Mouse (Mus musculus) intestine, embryonic 16.5 days (tissue): ENCODE measurements around the gene Trio. TPM values are rescaled to one million over a fixed set of nuclear protein-coding genes. Genes with fewer than 3 reads are reported as not detected.

Source experiments
- ATAC-seq: fragments of 200-750 bp; cut with Nextera tagmentation; 2 replicates; pipeline ENCODE4 v1.8.0; 2017; ENCODE audit warnings: moderate TSS enrichment, moderate library complexity
- H3K27ac ChIP-seq: fragments of 300-500 bp; sonication (generic); 2 replicates; pipeline ENCODE4 v1.5.1; 2014; ENCODE audit warnings: mild to moderate bottlenecking, low read length
- H3K27me3 ChIP-seq: fragments of 300-500 bp; sonication (generic); replicated peaks from 2 replicates; pipeline ENCODE4 v1.6.1; 2014; ENCODE audit warnings: low read length, control low read depth, mixed read lengths; ENCODE audit not compliant: control insufficient read depth, insufficient read depth
- H3K36me3 ChIP-seq: fragments of 300-500 bp; sonication (generic); 2 replicates; pipeline ENCODE4 v1.6.1; 2014; ENCODE audit warnings: low read length, control low read depth; ENCODE audit not compliant: control insufficient read depth, insufficient read depth
- H3K4me1 ChIP-seq: fragments of 300-500 bp; sonication (generic); 2 replicates; pipeline ENCODE4 v1.6.1; 2014; ENCODE audit warnings: low read length, control low read depth, mixed read lengths; ENCODE audit not compliant: control insufficient read depth, insufficient read depth
- H3K4me2 ChIP-seq: fragments of 300-500 bp; sonication (generic); 2 replicates; pipeline ENCODE4 v1.6.1; 2014; ENCODE audit warnings: low read depth, low read length, control low read depth
- H3K4me3 ChIP-seq: fragments of 300-500 bp; sonication (generic); 2 replicates; pipeline ENCODE4 v1.5.1; 2014; ENCODE audit warnings: mild to moderate bottlenecking, low read length
- H3K9ac ChIP-seq: fragments of 300-500 bp; sonication (generic); 2 replicates; pipeline ENCODE4 v1.6.1; 2014; ENCODE audit warnings: low read depth, low read length
- H3K9me3 ChIP-seq: fragments of 300-500 bp; sonication (generic); 2 replicates; pipeline ENCODE4 v1.6.1; 2016; ENCODE audit warnings: low read length, control low read depth; ENCODE audit not compliant: control insufficient read depth
- WGBS: fragments of 180-500 bp; shearing (Covaris S2); extraction: QIAGEN DNeasy Blood & Tissue Kit; methylation state at CpG from one replicate; pipeline ENCODE4 v1.1.7; 2014; 5-methylcytosine and 5-hydroxymethylcytosine counted together
- polyA plus RNA-seq: library from polyadenylated mRNA; unstranded; fragments of >200 nt; fragmentation: Nextera tagmentation; extraction: Ambion mirVana; gene quantifications from 2 replicates; pipeline ENCODE4 v1.2.1, GENCODE M21; 2015

Trio gene
- polyA plus RNA-seq, 1 experiment from 2014 or later, result 13.4 TPM

DNA sequence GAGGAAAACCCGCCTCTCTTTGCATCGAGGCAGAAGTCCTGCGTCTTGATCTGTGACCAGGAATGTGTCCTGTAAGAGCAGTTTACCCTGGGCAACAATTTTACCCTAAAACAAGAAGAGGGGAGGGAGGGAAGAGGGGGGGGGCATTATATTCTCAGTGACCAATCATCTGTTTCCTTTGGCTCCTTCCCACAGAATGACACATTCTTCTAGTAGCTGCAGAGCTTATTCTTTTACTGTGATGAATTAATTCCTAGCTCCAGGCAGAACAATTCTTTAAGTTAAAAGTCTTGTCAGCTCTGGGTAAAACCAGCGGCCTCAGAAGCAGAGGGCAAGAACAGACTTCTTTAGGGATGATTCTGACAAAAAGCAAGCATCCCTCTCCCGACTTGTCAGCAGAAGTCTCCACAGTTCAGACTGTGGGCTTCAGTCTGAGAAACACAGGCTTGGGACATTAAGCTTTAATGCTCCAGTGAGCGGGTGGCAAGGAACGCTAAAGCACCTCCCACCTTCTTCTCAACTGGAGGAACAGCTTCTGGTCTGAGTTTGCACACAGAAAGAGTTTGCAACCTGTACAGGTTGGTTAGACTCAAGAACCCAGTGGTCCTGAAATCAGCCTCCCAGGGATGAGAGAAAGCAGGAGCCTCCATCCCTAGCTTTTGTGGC, 272.8 kb downstream of the Trio start:
- H3K9ac ChIP-seq, result no peak overlapping the region
- no peaks in the 10 kb centered on the region for H3K27me3 ChIP-seq
- ATAC-seq, result no peak
- peaks cover 21% of the 10 kb centered on the region for H3K36me3 ChIP-seq
- peaks cover 4% of the 10 kb centered on the region; the same call in 1 of the 2 replicates for H3K4me1 ChIP-seq
- no peak overlapping the region for H3K4me3 ChIP-seq
- 71% methylated on average over 7 of the region's 7 CpGs for WGBS
- H3K9me3 ChIP-seq, result no peaks in the 10 kb centered on the region
- H3K4me2 ChIP-seq, result no peak overlapping the region
- no peak overlapping the region for H3K27ac ChIP-seq

DNA sequence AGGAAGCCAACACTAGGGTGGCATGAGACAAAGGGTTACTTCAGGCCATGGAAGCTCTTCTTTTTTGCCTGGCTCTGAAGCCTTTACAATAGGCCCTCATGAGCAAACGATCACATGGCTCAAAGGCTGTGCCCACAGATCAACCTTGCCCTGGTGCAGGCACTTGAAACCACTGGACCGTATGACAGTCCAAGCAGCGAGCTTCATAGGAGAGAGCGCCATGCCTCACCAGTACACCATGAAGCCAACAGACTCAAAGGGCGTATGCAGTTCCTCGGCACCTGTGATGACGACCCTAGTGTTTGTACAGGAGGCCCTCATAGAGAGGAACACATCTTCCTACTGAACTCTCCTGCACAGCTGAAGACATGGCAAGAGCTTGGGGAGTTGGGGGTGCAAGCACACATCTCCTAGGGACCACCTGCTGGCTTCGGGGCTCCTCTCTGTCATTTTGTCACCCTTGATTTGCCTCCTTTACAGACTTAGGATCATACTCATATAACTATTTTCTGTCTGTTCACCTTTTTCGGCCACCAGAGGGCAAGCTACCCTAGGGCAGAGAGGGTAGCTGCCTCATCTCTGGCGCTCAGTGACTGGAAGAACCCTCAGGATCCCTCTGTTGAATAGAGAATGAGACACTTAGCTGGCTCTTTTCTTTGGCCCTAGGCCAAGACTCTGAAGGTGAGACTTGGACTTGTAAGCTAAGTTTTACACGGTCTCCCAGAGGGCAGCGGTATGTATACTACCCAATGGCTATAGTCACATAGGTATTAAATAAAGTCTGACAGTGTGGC, 273.8 kb downstream of the Trio start:
- H3K4me3 ChIP-seq, result no peak overlapping the region
- no peaks in the 10 kb centered on the region for H3K27me3 ChIP-seq
- no peaks in the 10 kb centered on the region for H3K9me3 ChIP-seq
- no peak overlapping the region for H3K27ac ChIP-seq
- H3K4me2 ChIP-seq, result no peak overlapping the region
- H3K9ac ChIP-seq, result no peak overlapping the region
- whole genome bisulfite sequencing, result 78% methylated on average over 12 of the region's 12 CpGs
- peaks cover 27% of the 10 kb centered on the region for H3K36me3 ChIP-seq
- ATAC-seq, result peak; percentile 71
- H3K4me1 ChIP-seq, result peaks cover 4% of the 10 kb centered on the region; the same call in 1 of the 2 replicates

DNA sequence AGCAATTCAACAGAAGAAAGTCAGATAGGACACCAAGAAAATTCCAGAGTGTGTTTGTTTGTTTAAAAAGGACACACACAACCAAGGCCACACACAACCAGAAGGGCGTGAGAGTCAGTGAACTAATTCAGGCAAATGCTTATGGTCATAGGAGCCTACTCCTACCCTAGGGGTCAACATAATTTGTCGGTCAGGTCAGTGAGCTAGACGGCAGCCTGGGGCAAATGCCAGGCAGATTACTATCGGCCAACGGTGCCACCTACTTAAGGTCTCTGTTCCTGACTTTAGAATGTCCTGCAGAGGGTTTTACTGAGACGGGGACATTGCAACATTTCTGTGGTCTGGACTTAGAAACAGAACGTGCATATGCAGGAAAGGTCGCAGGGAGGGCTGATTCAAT, 276.9 kb downstream of the Trio start:
- no peak overlapping the region for H3K4me3 ChIP-seq
- no peak for ATAC-seq
- no peaks in the 10 kb centered on the region for H3K27me3 ChIP-seq
- peaks cover 2% of the 10 kb centered on the region; the same call in 1 of the 2 replicates for H3K4me1 ChIP-seq
- H3K9me3 ChIP-seq, result no peaks in the 10 kb centered on the region
- no peak overlapping the region for H3K4me2 ChIP-seq
- peaks cover 25% of the 10 kb centered on the region for H3K36me3 ChIP-seq
- 87% methylated on average over 8 of the region's 8 CpGs for WGBS
- no peak overlapping the region for H3K9ac ChIP-seq
- no peak overlapping the region for H3K27ac ChIP-seq

DNA sequence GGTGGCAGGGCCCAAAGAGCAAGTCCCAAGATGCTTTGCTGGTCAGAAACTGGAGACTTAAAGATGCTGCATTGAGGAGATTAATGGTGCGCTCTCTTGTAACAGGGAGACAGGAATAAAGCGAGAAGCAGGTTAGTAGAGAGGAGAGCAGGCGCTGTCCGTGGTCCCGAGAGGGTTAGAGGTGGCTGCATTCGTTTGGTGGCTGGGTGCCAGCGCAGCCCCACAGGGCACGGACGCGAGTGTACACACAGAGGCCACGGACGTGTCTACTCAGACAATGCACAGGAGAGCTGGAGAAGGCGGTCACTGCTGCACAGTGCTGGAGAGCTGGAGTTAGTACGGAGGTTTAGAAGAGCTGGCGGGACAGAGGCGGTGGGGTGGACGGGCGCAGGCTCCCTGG, 278.1 kb downstream of the Trio start:
- Histone ChIP-seq H3K4me1 (no peaks in the 10 kb centered on the region), H3K4me2 (no peak overlapping the region), H3K36me3 (peaks cover 35% of the 10 kb centered on the region), H3K9ac (no peak overlapping the region), H3K4me3 (no peak overlapping the region), H3K9me3 (no peaks in the 10 kb centered on the region), H3K27ac (no peak overlapping the region), H3K27me3 (no peaks in the 10 kb centered on the region)
- no peak for ATAC-seq
- 85% methylated on average over 18 of the region's 18 CpGs for WGBS

DNA sequence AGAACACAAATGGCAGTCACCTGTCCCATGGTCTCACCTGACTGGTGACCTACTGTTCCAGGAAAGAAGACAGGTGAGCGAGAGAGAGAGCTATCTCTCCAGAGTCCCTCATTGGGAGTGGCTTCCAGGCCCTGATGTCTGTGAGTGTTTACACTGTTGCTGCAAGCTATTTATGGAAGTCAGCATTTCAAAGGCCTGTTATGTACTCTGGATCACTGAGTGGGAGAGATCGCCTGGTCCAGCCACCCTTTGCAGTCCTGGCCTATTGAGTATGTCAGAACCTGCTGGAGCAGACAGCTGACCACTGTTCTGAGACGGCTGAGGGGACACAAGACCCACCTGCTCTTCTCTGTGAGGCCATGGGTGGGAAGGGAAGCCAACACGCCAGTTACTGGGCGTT, 280.7 kb downstream of the Trio start:
- no peaks in the 10 kb centered on the region for H3K9me3 ChIP-seq
- H3K4me1 ChIP-seq, result no peaks in the 10 kb centered on the region
- H3K27ac ChIP-seq, result no peak overlapping the region
- H3K36me3 ChIP-seq, result peaks cover 41% of the 10 kb centered on the region
- 84% methylated on average over 5 of the region's 5 CpGs for WGBS
- H3K9ac ChIP-seq, result no peak overlapping the region
- H3K27me3 ChIP-seq, result no peaks in the 10 kb centered on the region
- no peak for ATAC-seq
- H3K4me2 ChIP-seq, result no peak overlapping the region
- no peak overlapping the region for H3K4me3 ChIP-seq

DNA sequence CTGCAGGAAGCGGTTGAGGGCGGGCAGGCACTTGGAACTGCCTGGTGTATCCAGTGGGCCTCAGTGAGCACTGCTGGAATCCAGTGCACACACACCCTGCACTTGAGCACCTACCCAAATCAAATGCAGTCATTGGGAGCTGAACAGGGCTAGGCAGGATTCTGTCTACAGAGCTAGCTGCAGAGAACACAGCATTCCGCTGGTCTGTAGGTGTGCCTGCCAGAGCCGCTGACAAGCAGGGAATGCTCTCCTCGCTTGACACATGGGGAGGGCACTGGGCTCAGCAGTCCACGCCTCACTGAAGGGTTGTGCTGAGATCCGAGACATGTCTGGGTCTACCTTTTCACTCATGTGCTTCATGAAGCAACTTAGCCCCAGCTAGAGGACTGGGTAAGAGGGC, 285.6 kb downstream of the Trio start:
- no peaks in the 10 kb centered on the region for H3K9me3 ChIP-seq
- no peak overlapping the region for H3K4me2 ChIP-seq
- no peaks in the 10 kb centered on the region for H3K4me1 ChIP-seq
- WGBS, result 89% methylated on average over 7 of the region's 7 CpGs
- no peak for ATAC-seq
- H3K9ac ChIP-seq, result no peak overlapping the region
- no peak overlapping the region for H3K4me3 ChIP-seq
- H3K27me3 ChIP-seq, result no peaks in the 10 kb centered on the region
- H3K36me3 ChIP-seq, result peaks cover 25% of the 10 kb centered on the region
- no peak overlapping the region for H3K27ac ChIP-seq

DNA sequence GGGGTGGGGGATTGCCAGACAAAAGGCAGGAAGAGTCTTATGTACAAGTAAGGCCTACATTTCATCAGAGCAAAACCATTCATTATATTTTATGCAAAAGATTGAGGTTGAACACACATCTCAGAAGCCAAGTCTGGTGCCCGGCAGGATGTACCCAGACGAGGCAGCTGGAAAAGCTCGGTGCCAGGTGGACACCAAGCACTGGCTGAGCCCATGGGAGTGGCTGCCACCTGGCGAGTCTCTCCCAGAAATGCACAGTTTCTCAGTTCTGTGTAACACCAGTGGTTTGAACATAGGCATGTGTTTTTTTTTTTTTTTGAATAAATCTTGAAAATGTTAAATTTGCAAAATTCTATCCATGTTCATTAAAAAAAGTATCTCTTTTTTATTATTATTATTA, 293.8 kb downstream of the Trio start:
- Histone ChIP-seq H3K4me3 (no peak overlapping the region), H3K4me2 (no peak overlapping the region), H3K4me1 (no peaks in the 10 kb centered on the region), H3K27me3 (no peaks in the 10 kb centered on the region), H3K27ac (no peak overlapping the region), H3K9ac (no peak overlapping the region), H3K9me3 (no peaks in the 10 kb centered on the region), H3K36me3 (peaks cover 20% of the 10 kb centered on the region)
- WGBS, result 85% methylated on average over 4 of the region's 4 CpGs
- ATAC-seq, result no peak

DNA sequence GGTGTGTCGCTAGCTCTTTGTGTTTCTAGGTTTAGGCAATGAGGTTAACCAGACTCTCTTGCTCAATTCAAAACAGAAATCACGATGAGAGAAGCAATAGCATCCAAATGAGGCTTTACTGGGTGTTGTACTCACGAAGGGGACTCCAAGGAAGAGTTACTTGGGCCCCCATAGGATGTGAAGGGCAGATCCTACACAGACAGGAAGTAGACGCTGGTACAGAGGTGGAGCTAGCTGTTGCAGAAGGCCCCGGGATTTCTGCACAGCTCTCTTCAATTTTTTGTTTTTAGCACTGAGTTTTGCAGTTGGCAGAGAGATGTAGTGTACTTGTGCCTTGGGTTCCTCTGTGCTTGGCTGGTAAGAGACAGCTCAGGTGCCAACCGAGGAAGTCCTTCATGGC, 299.4 kb downstream of the Trio start:
- no peaks in the 10 kb centered on the region for H3K27me3 ChIP-seq
- no peaks in the 10 kb centered on the region for H3K36me3 ChIP-seq
- no peak for ATAC-seq
- no peaks in the 10 kb centered on the region; the same call in 1 of the 2 replicates for H3K4me1 ChIP-seq
- H3K4me3 ChIP-seq, result no peak overlapping the region
- H3K4me2 ChIP-seq, result no peak overlapping the region
- WGBS, result 74% methylated on average over 6 of the region's 6 CpGs
- no peaks in the 10 kb centered on the region for H3K9me3 ChIP-seq
- no peak overlapping the region for H3K9ac ChIP-seq
- no peak overlapping the region for H3K27ac ChIP-seq

DNA sequence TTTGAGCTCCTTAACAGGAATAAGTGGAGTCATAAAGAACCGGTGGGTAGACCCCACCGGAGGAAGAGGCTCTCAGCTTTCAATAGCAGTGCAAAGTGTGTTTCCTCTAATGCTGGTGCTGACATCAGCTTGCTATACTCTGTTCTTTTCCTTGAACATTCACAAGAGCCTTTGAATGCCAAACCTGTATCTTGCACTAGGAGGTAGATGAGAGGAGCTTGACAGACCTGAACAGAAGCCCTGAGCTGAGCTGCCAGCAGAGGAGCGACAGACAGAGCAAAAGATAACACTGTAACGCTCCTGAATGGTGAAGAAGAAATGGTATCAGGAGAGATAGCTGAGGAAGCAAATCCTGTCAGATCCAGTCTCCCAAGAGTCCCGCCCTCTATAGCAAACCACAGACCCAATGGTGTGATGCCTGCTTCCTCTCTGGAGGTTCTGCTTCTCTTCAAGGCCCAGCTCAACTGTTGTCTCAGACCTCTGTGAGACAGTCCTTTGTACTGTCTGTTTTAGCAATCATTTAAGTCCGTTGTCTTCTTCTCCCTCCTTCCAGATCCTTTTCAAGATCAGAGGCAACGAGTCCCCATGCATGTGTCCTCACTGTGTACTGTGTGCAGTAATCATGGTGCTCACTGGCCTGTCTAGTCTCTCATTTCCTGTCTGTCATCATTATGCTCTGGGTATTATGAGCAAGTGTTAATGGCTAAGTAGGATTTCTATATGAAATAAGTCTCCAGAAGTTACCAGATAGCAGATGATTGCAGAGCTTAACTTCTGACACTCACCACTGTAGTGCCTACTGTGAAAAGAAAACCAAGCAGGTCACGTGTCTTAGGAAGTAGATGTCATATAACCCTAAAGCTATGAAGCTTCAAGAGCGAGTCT, 300.6 kb downstream of the Trio start:
- 50% methylated on average over 9 of the region's 9 CpGs for WGBS
- peak overlapping the region; percentile 21; the same call in 1 of the 2 replicates for H3K27ac ChIP-seq
- H3K4me1 ChIP-seq, result no peaks in the 10 kb centered on the region; the same call in 1 of the 2 replicates
- no peaks in the 10 kb centered on the region for H3K36me3 ChIP-seq
- no peaks in the 10 kb centered on the region for H3K9me3 ChIP-seq
- no peak overlapping the region for H3K9ac ChIP-seq
- H3K4me2 ChIP-seq, result no peak overlapping the region
- no peak overlapping the region for H3K4me3 ChIP-seq
- no peak; the same call in 1 of the 2 replicates for ATAC-seq
- H3K27me3 ChIP-seq, result no peaks in the 10 kb centered on the region
